Mouse (Mus musculus): ENCODE measurements around the gene Kank2.

The Kank2 gene

DNA sequence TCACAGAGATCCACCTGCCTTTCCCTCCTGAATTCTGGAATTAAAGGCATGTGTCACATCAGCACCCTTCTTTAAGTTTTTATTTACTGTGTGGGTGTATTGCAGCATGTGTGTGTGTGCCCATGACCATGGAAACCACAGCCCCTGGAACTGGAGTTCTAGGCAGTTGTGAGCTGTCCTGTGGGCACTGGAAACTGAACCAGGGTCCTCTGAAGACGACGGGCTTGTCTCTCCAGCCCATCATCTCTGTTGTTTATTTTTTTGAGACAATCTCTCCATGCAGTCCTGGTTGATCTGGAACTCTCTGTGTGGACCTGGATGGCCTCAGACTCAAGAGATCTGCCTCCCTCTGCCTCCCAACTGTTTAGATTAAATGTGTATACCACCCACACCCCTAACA lies 81.5 kb downstream of the Kank2 start:
- no peak for DNase-seq (ENCODE audit: low spot score in 2 of 2)
